Mouse (Mus musculus): ENCODE results near the gene B230118H07Rik. TPM values are rescaled to one million over a fixed set of nuclear protein-coding genes. Genes with fewer than 3 reads are reported as not detected.

The B230118H07Rik gene
- polyA plus RNA-seq, 1 experiment from 2014 or later: 15.1 TPM

DNA sequence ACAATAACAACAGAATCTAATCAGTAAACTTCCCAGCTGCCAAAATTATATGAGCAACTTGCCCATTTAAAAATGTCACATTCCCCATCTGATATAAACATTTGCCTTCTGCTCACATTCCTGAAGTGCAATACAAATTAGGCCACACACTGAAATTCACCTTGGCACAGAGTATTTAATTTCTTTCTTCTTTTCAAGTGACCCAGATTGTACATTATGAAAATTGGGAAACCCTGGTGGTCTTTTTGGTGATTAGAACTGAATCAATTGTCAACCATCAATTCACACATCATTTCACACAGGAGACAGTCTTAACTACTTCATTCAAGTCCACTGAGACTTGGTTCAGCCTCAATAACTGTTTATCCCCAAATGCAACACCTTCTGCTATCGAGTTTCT lies 68.9 kb downstream of the B230118H07Rik start:
- WGBS (ENCODE audit: insufficient replicate concordance): 79% methylated on average over 1 of the region's 1 CpGs
- TF ChIP-seq CTCF (IDR thresholded peaks at IDR 0.05; ENCODE audit: low read depth): no peak
- no peak for TF ChIP-seq EP300 (IDR thresholded peaks at IDR 0.05; ENCODE audit: low read depth)
- no peak overlapping the region for H3K4me3 ChIP-seq (ENCODE audit: low read depth, low read length)
- no peaks in the 10 kb centered on the region for H3K36me3 ChIP-seq (replicated peaks; ENCODE audit: insufficient read depth, low read length)
- no peak overlapping the region for H3K4me2 ChIP-seq (ENCODE audit: low read depth, low read length)
- H3K27ac ChIP-seq (ENCODE audit: low read depth): no peak overlapping the region
- no peaks in the 10 kb centered on the region for H3K4me1 ChIP-seq (ENCODE audit: insufficient read depth)
- no peaks in the 10 kb centered on the region for H3K9me3 ChIP-seq (ENCODE audit: low read length)
- DNase-seq (no peak), ATAC-seq (no peak)
- no peak overlapping the region for H3K9ac ChIP-seq (replicated peaks)
- H3K27me3 ChIP-seq (ENCODE audit: insufficient read depth, low read length): no peaks in the 10 kb centered on the region

- ATAC-seq: no peak
- Histone ChIP-seq H3K27ac (ENCODE audit: low read depth) (no peak overlapping the region), H3K4me3 (ENCODE audit: low read depth, low read length) (no peak overlapping the region), H3K4me2 (ENCODE audit: low read depth, low read length) (no peak overlapping the region), H3K4me1 (ENCODE audit: insufficient read depth) (no peaks in the 10 kb centered on the region), H3K36me3 (replicated peaks; ENCODE audit: insufficient read depth, low read length) (no peaks in the 10 kb centered on the region), H3K9me3 (ENCODE audit: low read length) (no peaks in the 10 kb centered on the region), H3K9ac (replicated peaks) (no peak overlapping the region), H3K27me3 (ENCODE audit: insufficient read depth, low read length) (no peaks in the 10 kb centered on the region)
- WGBS (ENCODE audit: insufficient replicate concordance): 61% methylated on average over 2 of the region's 2 CpGs
- no peak for TF ChIP-seq EP300 (IDR thresholded peaks at IDR 0.05; ENCODE audit: low read depth)
- no peak for TF ChIP-seq CTCF (IDR thresholded peaks at IDR 0.05; ENCODE audit: low read depth)
- no peak for DNase-seq
These were observed 69.3 kb downstream of the B230118H07Rik start for GRCm38 (mm10) chr2:101580027-101580426.

DNA sequence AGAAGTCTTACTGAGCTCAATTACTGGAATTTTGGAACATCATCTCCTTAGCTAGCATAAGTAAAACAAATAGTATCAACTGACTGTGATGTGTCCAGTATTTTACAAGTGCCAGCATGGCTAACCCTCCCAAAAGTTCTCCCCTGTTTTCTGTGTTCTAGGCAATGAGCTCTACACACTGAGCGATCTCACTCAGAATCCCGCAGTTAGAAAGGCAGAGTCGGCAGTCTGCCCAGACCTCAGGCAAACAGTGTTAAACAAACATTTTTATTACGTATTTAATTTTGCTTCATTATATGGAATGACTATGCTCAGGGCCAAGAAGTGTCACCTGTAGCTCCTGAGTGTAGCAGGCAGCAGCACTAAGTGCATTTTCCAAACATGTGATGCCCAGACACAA lies 72.1 kb downstream of the B230118H07Rik start:
- DNase-seq (no peak), ATAC-seq (no peak)
- H3K27me3 ChIP-seq (ENCODE audit: insufficient read depth, low read length): no peaks in the 10 kb centered on the region
- 81% methylated on average over 4 of the region's 4 CpGs for WGBS (ENCODE audit: insufficient replicate concordance)
- H3K27ac ChIP-seq (ENCODE audit: low read depth): no peak overlapping the region
- H3K4me3 ChIP-seq (ENCODE audit: low read depth, low read length): no peak overlapping the region
- no peak overlapping the region for H3K9ac ChIP-seq (replicated peaks)
- no peak for TF ChIP-seq EP300 (IDR thresholded peaks at IDR 0.05; ENCODE audit: low read depth)
- no peak for TF ChIP-seq CTCF (IDR thresholded peaks at IDR 0.05; ENCODE audit: low read depth)
- no peak overlapping the region for H3K4me2 ChIP-seq (ENCODE audit: low read depth, low read length)
- H3K36me3 ChIP-seq (replicated peaks; ENCODE audit: insufficient read depth, low read length): no peaks in the 10 kb centered on the region
- no peaks in the 10 kb centered on the region for H3K4me1 ChIP-seq (ENCODE audit: insufficient read depth)
- no peaks in the 10 kb centered on the region for H3K9me3 ChIP-seq (ENCODE audit: low read length)

- DNase-seq (no peak), ATAC-seq (no peak)
- Histone ChIP-seq H3K27ac (ENCODE audit: low read depth) (no peak overlapping the region), H3K9me3 (ENCODE audit: low read length) (no peaks in the 10 kb centered on the region), H3K4me3 (ENCODE audit: low read depth, low read length) (no peak overlapping the region), H3K27me3 (ENCODE audit: insufficient read depth, low read length) (no peaks in the 10 kb centered on the region), H3K4me2 (ENCODE audit: low read depth, low read length) (no peak overlapping the region), H3K4me1 (ENCODE audit: insufficient read depth) (no peaks in the 10 kb centered on the region), H3K9ac (replicated peaks) (no peak overlapping the region), H3K36me3 (replicated peaks; ENCODE audit: insufficient read depth, low read length) (no peaks in the 10 kb centered on the region)
- 75% methylated on average over 4 of the region's 5 CpGs for WGBS (ENCODE audit: insufficient replicate concordance)
- TF ChIP-seq EP300 (IDR thresholded peaks at IDR 0.05; ENCODE audit: low read depth) (no peak), CTCF (IDR thresholded peaks at IDR 0.05; ENCODE audit: low read depth) (no peak)
These were observed 80.1 kb downstream of the B230118H07Rik start for GRCm38 (mm10) chr2:101569230-101569629.

- ATAC-seq: no peak
- no peak overlapping the region for H3K4me3 ChIP-seq (ENCODE audit: low read depth, low read length)
- no peak overlapping the region for H3K27ac ChIP-seq (ENCODE audit: low read depth)
- no peak for DNase-seq
- no peaks in the 10 kb centered on the region for H3K9me3 ChIP-seq (ENCODE audit: low read length)
- no peaks in the 10 kb centered on the region for H3K27me3 ChIP-seq (ENCODE audit: insufficient read depth, low read length)
- 83% methylated on average over 2 of the region's 2 CpGs for WGBS (ENCODE audit: insufficient replicate concordance)
- H3K4me1 ChIP-seq (ENCODE audit: insufficient read depth): no peaks in the 10 kb centered on the region
- TF ChIP-seq CTCF (IDR thresholded peaks at IDR 0.05; ENCODE audit: low read depth): no peak
- TF ChIP-seq EP300 (IDR thresholded peaks at IDR 0.05; ENCODE audit: low read depth): no peak
- no peak overlapping the region for H3K9ac ChIP-seq (replicated peaks)
- H3K4me2 ChIP-seq (ENCODE audit: low read depth, low read length): no peak overlapping the region
- no peaks in the 10 kb centered on the region for H3K36me3 ChIP-seq (replicated peaks; ENCODE audit: insufficient read depth, low read length)
These were observed 81.8 kb downstream of the B230118H07Rik start for GRCm38 (mm10) chr2:101567490-101567889.

DNA sequence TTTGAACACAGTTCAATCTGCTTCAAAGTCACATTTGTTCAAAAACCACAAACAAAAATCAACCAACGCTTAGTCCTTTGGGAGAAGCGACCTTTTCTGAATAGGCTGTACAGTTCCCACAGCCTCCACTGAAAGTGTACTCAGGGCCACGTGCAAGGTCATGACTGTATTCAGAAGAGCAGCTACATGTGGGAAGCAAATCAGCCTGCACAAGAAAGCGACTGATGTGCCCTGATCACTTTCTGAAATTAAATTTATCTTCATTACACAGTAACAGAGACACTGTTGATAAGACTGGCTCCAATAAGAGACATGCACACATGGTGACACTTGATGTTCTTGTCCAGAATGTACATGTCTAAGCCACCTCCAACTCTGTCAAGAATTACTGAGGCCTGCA lies 85.6 kb downstream of the B230118H07Rik start:
- WGBS (ENCODE audit: insufficient replicate concordance): 68% methylated on average over 4 of the region's 4 CpGs
- no peak for TF ChIP-seq EP300 (IDR thresholded peaks at IDR 0.05; ENCODE audit: low read depth)
- TF ChIP-seq CTCF (IDR thresholded peaks at IDR 0.05; ENCODE audit: low read depth): no peak
- DNase-seq: no peak
- H3K27me3 ChIP-seq (ENCODE audit: insufficient read depth, low read length): no peaks in the 10 kb centered on the region
- no peak overlapping the region for H3K4me2 ChIP-seq (ENCODE audit: low read depth, low read length)
- H3K9me3 ChIP-seq (ENCODE audit: low read length): no peaks in the 10 kb centered on the region
- H3K4me1 ChIP-seq (ENCODE audit: insufficient read depth): no peaks in the 10 kb centered on the region
- ATAC-seq: no peak
- H3K9ac ChIP-seq (replicated peaks): no peak overlapping the region
- no peaks in the 10 kb centered on the region for H3K36me3 ChIP-seq (replicated peaks; ENCODE audit: insufficient read depth, low read length)
- H3K4me3 ChIP-seq (ENCODE audit: low read depth, low read length): no peak overlapping the region
- H3K27ac ChIP-seq (ENCODE audit: low read depth): 0 out of 2 replicates have a peak overlapping the region, but pooled peaks have one; percentile 40

GRCm38 (mm10) chr2:101563206-101563605 lies 86.1 kb downstream of the B230118H07Rik start:
- no peaks in the 10 kb centered on the region for H3K27me3 ChIP-seq (ENCODE audit: insufficient read depth, low read length)
- no peak overlapping the region for H3K9ac ChIP-seq (replicated peaks)
- ATAC-seq (no peak), DNase-seq (no peak)
- 76% methylated on average over 6 of the region's 6 CpGs for WGBS (ENCODE audit: insufficient replicate concordance)
- H3K4me1 ChIP-seq (ENCODE audit: insufficient read depth): no peaks in the 10 kb centered on the region
- H3K36me3 ChIP-seq (replicated peaks; ENCODE audit: insufficient read depth, low read length): no peaks in the 10 kb centered on the region
- no peak for TF ChIP-seq EP300 (IDR thresholded peaks at IDR 0.05; ENCODE audit: low read depth)
- no peak for TF ChIP-seq CTCF (IDR thresholded peaks at IDR 0.05; ENCODE audit: low read depth)
- no peak overlapping the region for H3K4me2 ChIP-seq (ENCODE audit: low read depth, low read length)
- H3K4me3 ChIP-seq (ENCODE audit: low read depth, low read length): no peak overlapping the region
- H3K27ac ChIP-seq (ENCODE audit: low read depth): 0 out of 2 replicates have a peak overlapping the region, but pooled peaks have one; percentile 40
- no peaks in the 10 kb centered on the region for H3K9me3 ChIP-seq (ENCODE audit: low read length)
